Mouse (Mus musculus) embryonic fibroblast, embryonic 13.5 days (primary cell): Measurements from ENCODE around the gene Ccnjl. TPM values are rescaled to one million over a fixed set of nuclear protein-coding genes. Genes with fewer than 3 reads are reported as not detected.

Experiments
- H3K27ac ChIP-seq: 2 replicates; pipeline ENCODE4 v1.5.1; 2012; ENCODE audit warnings: low read length, control low read depth, inconsistent platforms; ENCODE audit not compliant: insufficient read depth
- H3K4me1 ChIP-seq: 2 replicates; pipeline ENCODE4 v1.6.1; 2011; ENCODE audit warnings: low read length; ENCODE audit not compliant: control insufficient read depth, insufficient read depth
- H3K4me3 ChIP-seq: 2 replicates; pipeline ENCODE4 v1.5.1; 2011; ENCODE audit warnings: mild to moderate bottlenecking, control low read depth, low read length; ENCODE audit not compliant: insufficient read depth
- CTCF ChIP-seq: IDR thresholded peaks from 2 replicates; pipeline ENCODE4 v1.5.1; 2011; ENCODE audit warnings: mild to moderate bottlenecking, control low read depth, low read length, moderate library complexity, borderline replicate concordance; ENCODE audit not compliant: insufficient read depth
- POLR2A ChIP-seq: IDR thresholded peaks from 2 replicates; pipeline ENCODE4 v1.6.1; 2011; ENCODE audit warnings: low read depth, mild to moderate bottlenecking, control low read depth, low read length, moderate library complexity
- polyA plus RNA-seq: library from polyadenylated mRNA; stranded (reverse); fragments of >200 nt; gene quantifications from 2 replicates; pipeline ENCODE4 v1.2.4, GENCODE M21; 2011; ENCODE audit warnings: low read depth; ENCODE audit not compliant: missing spikeins, insufficient read length

Ccnjl gene
- polyA plus RNA-seq, 1 experiment, result 0.26 TPM

DNA sequence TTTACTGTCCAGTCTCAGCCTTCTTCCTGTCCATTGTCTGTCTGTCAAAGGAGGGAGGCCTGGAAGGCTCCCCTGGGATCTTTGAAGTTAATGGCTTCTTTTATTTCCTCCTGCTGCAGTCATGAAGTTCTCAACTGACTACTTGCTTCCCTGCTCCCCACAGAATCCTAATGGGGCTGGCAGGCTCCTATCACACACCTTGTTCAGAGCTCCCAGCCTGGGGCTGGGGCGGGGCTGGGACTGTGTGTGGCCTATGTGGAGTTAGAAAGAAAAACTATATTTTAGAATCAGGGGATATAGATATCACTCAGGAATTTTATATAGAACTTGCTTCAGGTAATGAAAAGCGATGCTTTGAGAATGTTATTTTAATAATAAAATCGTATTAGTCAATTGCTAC is 8.1 kb upstream of the Ccnjl start:
- H3K4me3 ChIP-seq, result no peak overlapping the region
- H3K27ac ChIP-seq, result no peak overlapping the region
- H3K4me1 ChIP-seq, result no peaks in the 10 kb centered on the region
- TF ChIP-seq CTCF, result no peak
- TF ChIP-seq POLR2A, result no peak

DNA sequence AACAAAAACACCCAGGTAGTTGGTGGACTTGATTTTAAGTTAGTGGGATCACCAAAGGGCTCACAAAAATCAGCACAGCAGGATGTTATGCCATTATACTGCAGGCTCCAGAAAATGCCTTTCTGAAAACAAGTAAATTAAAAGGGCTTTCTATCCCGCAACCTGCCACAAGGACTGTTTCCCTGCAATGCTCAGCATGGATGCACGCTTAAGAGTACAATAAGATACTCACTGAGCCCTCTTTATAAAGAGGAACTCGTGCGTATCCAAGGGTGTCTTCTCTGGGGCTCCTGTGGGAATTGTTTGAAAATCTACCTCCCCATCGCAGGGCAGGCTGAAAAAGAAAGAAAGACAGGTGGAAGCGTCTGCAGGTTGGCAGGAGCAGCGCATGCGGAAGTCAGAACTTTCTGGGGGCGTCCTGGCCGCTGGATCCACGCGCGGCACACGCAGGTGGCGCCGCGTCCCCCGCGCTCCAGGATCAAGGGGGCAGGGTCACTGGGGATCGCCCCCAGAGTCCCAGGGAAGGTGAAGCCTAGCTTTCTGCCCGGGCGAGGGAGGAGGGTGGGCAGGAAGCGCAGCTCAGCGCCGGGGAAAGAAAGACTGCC is 404 bp upstream of the Ccnjl start:
- Histone ChIP-seq H3K4me3 (peak overlapping the region; percentile 58), H3K27ac (no peak overlapping the region), H3K4me1 (no peaks in the 10 kb centered on the region)
- TF ChIP-seq CTCF (no peak), POLR2A (no peak)

DNA sequence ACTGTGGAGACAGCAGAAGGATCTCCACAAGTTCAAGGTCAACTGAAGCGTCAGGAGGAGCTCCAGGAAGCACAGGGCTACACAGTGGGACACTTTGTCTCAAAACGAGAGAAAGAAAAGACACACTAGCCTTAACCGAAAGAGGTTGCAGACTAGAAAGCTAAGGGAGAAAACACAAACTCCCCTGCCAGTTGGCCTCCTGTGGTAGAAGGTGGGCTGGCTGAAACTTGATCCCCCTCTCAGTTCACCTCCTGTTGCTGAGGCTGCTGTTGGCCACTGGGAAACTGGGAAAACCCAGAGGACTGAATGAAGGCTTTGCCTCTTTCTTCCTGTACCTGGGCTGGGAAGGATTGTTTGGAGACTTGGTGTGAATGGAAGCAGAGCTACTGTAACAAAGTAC is 1.5 kb downstream of the Ccnjl start:
- no peak overlapping the region for H3K4me3 ChIP-seq

GRCm38 (mm10) chr11:43531619-43532018 is 3.0 kb downstream of the Ccnjl start:
- no peak overlapping the region for H3K27ac ChIP-seq
- TF ChIP-seq POLR2A, result no peak
- no peak for TF ChIP-seq CTCF
- H3K4me1 ChIP-seq, result no peaks in the 10 kb centered on the region
- H3K4me3 ChIP-seq, result no peak overlapping the region

More for the DNA sequence above, 1.5 kb downstream of the Ccnjl start:
- TF ChIP-seq POLR2A (no peak), CTCF (no peak)
- Histone ChIP-seq H3K4me1 (no peaks in the 10 kb centered on the region), H3K27ac (no peak overlapping the region)

GRCm38 (mm10) chr11:43537074-43537473 is 8.5 kb downstream of the Ccnjl start:
- Histone ChIP-seq H3K4me3 (no peak overlapping the region), H3K4me1 (no peaks in the 10 kb centered on the region), H3K27ac (no peak overlapping the region)
- TF ChIP-seq POLR2A, result no peak
- TF ChIP-seq CTCF, result no peak

GRCm38 (mm10) chr11:43539863-43540262 is 11.3 kb downstream of the Ccnjl start:
- TF ChIP-seq POLR2A (no peak), CTCF (no peak)
- H3K4me1 ChIP-seq, result no peaks in the 10 kb centered on the region
- no peak overlapping the region for H3K4me3 ChIP-seq
- H3K27ac ChIP-seq, result no peak overlapping the region

DNA sequence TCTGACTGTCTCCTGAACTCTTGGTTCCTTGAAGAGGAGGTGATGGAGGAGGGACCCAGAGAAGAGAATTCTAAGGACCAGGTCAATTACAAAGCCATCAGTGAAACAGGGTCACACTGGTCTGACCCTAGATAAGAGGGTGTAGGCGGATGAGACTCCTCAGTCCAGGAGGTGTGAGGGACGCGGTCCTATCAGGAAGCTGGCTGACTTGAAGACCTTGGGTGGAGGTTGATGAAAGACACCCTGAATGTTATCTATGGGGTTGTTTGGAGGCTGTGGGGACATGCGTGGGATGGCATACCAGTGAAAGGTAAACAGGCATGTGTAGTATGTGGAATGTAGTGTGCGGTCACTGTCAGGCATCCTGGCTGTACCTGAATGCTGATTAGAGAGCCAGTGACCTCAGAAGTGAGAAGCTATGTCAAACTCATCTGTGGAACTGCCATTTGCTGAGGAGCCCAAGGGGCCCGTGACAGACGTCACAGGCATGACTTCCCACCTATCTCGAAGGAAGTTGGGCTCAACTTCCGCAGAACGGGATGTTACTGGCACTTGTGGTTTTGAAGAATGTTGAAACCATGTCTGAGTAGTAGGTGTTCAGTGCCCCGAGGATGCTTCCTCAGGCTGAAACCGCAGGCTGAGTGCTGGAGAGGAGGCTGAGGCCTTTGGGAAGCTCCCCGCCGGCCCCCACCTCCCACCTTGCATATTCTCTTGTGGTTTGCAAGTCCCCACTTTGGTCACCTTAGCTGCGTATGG is 15.3 kb downstream of the Ccnjl start:
- Histone ChIP-seq H3K27ac (no peak overlapping the region), H3K4me3 (no peak overlapping the region), H3K4me1 (no peaks in the 10 kb centered on the region)
- TF ChIP-seq CTCF (no peak), POLR2A (no peak)

GRCm38 (mm10) chr11:43544819-43545218 is 16.2 kb downstream of the Ccnjl start:
- no peak overlapping the region for H3K4me3 ChIP-seq
- TF ChIP-seq CTCF (no peak), POLR2A (no peak)
- no peak overlapping the region for H3K27ac ChIP-seq
- no peaks in the 10 kb centered on the region for H3K4me1 ChIP-seq

DNA sequence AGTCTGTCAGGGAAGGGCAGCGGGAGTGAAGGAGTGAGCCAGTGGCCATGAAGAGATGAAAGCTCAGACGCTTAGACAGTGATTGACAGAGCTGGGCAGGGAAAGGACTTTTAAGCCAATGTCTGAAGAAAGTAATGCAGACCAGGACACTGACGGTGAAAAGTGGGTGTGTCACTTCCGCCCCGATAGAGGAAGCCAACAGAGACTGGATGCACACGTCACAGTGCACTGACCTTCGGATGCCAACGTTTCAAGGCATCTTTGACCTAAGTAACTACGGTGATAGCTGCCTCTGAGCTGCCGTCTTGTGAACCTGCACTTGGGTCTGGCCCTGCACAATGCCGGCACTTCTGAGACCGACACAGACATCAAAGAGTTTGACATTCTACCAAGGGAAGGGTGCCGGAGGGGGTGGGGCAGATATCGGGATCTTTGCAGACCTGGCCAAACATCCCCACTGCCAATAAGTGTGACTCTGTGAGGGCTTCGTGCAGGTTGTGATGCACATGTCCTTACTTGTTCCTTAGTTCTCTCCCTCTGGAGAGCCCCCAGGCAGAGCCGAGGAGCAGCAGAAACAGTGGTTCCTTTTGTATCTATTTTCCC is 17.4 kb downstream of the Ccnjl start:
- TF ChIP-seq POLR2A (no peak), CTCF (no peak)
- Histone ChIP-seq H3K27ac (no peak overlapping the region), H3K4me1 (no peaks in the 10 kb centered on the region), H3K4me3 (no peak overlapping the region)

- Histone ChIP-seq H3K4me3 (no peak overlapping the region), H3K27ac (no peak overlapping the region), H3K4me1 (no peaks in the 10 kb centered on the region)
- TF ChIP-seq CTCF, result no peak
- TF ChIP-seq POLR2A, result no peak
Observed at GRCm38 (mm10) chr11:43546678-43547077, 18.1 kb downstream of the Ccnjl start.
